Mouse (Mus musculus) heart, adult 2 months (tissue): Measurements from ENCODE around the gene Slbp. TPM values are rescaled to one million over a fixed set of nuclear protein-coding genes. Genes with fewer than 3 reads are reported as not detected.

Source experiments
- DNase-seq, 2 experiments: peaks; one replicate each; pipeline ENCODE4 v3.0.0; 2021
- H3K27ac ChIP-seq: fragments of 200-600 bp; 2 replicates; pipeline ENCODE4 v1.8.1; 2022
- H3K27me3 ChIP-seq: fragments of 200-500 bp; 2 replicates; pipeline ENCODE4 v1.6.1; 2012; ENCODE audit warnings: mild to moderate bottlenecking, low read length, inconsistent platforms, mixed read lengths; ENCODE audit not compliant: control insufficient read depth, insufficient read depth
- H3K36me3 ChIP-seq: fragments of 200-500 bp; 2 replicates; pipeline ENCODE4 v1.6.1; 2012; ENCODE audit warnings: low read length, inconsistent platforms; ENCODE audit not compliant: control insufficient read depth, insufficient read depth
- H3K4me1 ChIP-seq: fragments of 200-500 bp; 2 replicates; pipeline ENCODE4 v1.6.1; 2011; ENCODE audit warnings: low read length; ENCODE audit not compliant: control insufficient read depth, insufficient read depth
- H3K4me3 ChIP-seq: fragments of 200-600 bp; 2 replicates; pipeline ENCODE4 v1.8.1; 2022
- H3K79me2 ChIP-seq: fragments of 200-500 bp; replicated peaks from 2 replicates; pipeline ENCODE4 v1.6.1; 2012; ENCODE audit warnings: mild to moderate bottlenecking, inconsistent platforms, low read length, moderate library complexity, mixed read lengths; ENCODE audit not compliant: control insufficient read depth, insufficient read depth
- H3K9ac ChIP-seq: fragments of 200-500 bp; 2 replicates; pipeline ENCODE4 v1.6.1; 2012; ENCODE audit warnings: low read depth, mild to moderate bottlenecking, control low read depth, inconsistent platforms, low read length, mixed read lengths
- CTCF ChIP-seq: fragments of 200-600 bp; IDR thresholded peaks from 2 replicates; pipeline ENCODE4 v1.8.1; 2022; ENCODE audit warnings: antibody characterized with exemption, mild to moderate bottlenecking, moderate library complexity
- EP300 ChIP-seq: fragments of 200-500 bp; IDR thresholded peaks from 2 replicates; pipeline ENCODE4 v1.6.1; 2011; ENCODE audit warnings: low read depth, low read length, control low read depth; ENCODE audit not compliant: insufficient read depth
- POLR2A ChIP-seq: fragments of 200-500 bp; IDR thresholded peaks from 2 replicates; pipeline ENCODE4 v1.6.1; 2011; ENCODE audit warnings: mild to moderate bottlenecking, low read depth, low read length, control low read depth; ENCODE audit not compliant: insufficient read depth
- WGBS: fragments of 180-500 bp; shearing (Covaris S2); methylation state at CpG from one replicate; pipeline ENCODE4 v1.1.7; 2018; 5-methylcytosine and 5-hydroxymethylcytosine counted together
- intact Hi-C: fragments of 180-260 bp; cut with DNase I; formaldehyde crosslinking; loops from one replicate; pipeline ENCODE4 v1.15.1; 2025
- polyA plus RNA-seq: library from polyadenylated mRNA; depleted of rRNA; stranded (reverse); fragments of >200 nt; gene quantifications from 2 replicates; pipeline ENCODE4 v1.2.3, GENCODE M21; 2012
- total RNA-seq, 2 experiments: library from RNA; stranded (reverse); gene quantifications; 2 replicates each; pipeline ENCODE4 v1.2.3; 2021

Slbp gene
- total and polyA plus RNA-seq, 3 experiments: 7.7 to 12.7 (median 10.6) TPM

- WGBS: 0% methylated on average over 1 of the region's 1 CpGs
- Histone ChIP-seq H3K4me1 (no peaks in the 10 kb centered on the region), H3K36me3 (no peaks in the 10 kb centered on the region), H3K27me3 (no peaks in the 10 kb centered on the region), H3K79me2 (no peaks in the 10 kb centered on the region), H3K4me3 (no peak overlapping the region), H3K9ac (no peak overlapping the region), H3K27ac (no peak overlapping the region)
- intact Hi-C loops: no loop called here
- TF ChIP-seq POLR2A: no peak
- peak; percentile 76 for TF ChIP-seq CTCF
- DNase-seq: peak; percentile 36 to 61
Measured at GRCm38 (mm10) chr5:33675964-33676363, 23.6 kb upstream of the Slbp start.

GRCm38 (mm10) chr5:33674439-33674838 lies 22.1 kb upstream of the Slbp start:
- TF ChIP-seq EP300 (no peak), CTCF (no peak), POLR2A (no peak)
- H3K27ac ChIP-seq: no peak overlapping the region
- H3K79me2 ChIP-seq: no peaks in the 10 kb centered on the region
- no peak overlapping the region for H3K9ac ChIP-seq
- peak in 1 of 2 experiments; percentile 39 for DNase-seq
- no peak overlapping the region for H3K4me3 ChIP-seq
- H3K27me3 ChIP-seq: no peaks in the 10 kb centered on the region
- H3K36me3 ChIP-seq: no peaks in the 10 kb centered on the region
- WGBS: 41% methylated on average over 3 of the region's 3 CpGs
- no peaks in the 10 kb centered on the region for H3K4me1 ChIP-seq
- intact Hi-C loops: no loop called here

- intact Hi-C loops: no loop called here
- 54% methylated on average over 5 of the region's 5 CpGs for WGBS
- H3K36me3 ChIP-seq: no peaks in the 10 kb centered on the region
- H3K4me1 ChIP-seq: no peaks in the 10 kb centered on the region
- H3K9ac ChIP-seq: no peak overlapping the region
- H3K27me3 ChIP-seq: no peaks in the 10 kb centered on the region
- H3K27ac ChIP-seq: no peak overlapping the region
- no peaks in the 10 kb centered on the region for H3K79me2 ChIP-seq
- no peak overlapping the region for H3K4me3 ChIP-seq
- no peak for TF ChIP-seq EP300
- no peak for TF ChIP-seq POLR2A
- TF ChIP-seq CTCF: no peak
- no peak for DNase-seq
Measured at GRCm38 (mm10) chr5:33671659-33672058, 19.3 kb upstream of the Slbp start.

GRCm38 (mm10) chr5:33668223-33668622 lies 15.8 kb upstream of the Slbp start:
- intact Hi-C loops: no loop called here
- Histone ChIP-seq H3K4me3 (no peak overlapping the region), H3K4me1 (no peaks in the 10 kb centered on the region), H3K27me3 (no peaks in the 10 kb centered on the region), H3K27ac (no peak overlapping the region), H3K9ac (no peak overlapping the region), H3K79me2 (no peaks in the 10 kb centered on the region), H3K36me3 (no peaks in the 10 kb centered on the region)
- DNase-seq: no peak
- TF ChIP-seq POLR2A (no peak), CTCF (peak; percentile 75)

- intact Hi-C loops: loop anchor here (5.0 to 10.0 kb wide), 4 partner anchors 124 to 706 kb away; partner anchors contain the start of genes Fam193a, Letm1, Mxd4 and Nelfa
- no peaks in the 10 kb centered on the region for H3K36me3 ChIP-seq
Measured at GRCm38 (mm10) chr5:33658664-33659050, 6.3 kb upstream of the Slbp start.

GRCm38 (mm10) chr5:33657787-33658663 lies 5.7 kb upstream of the Slbp start, which contains the start of the genes Tacc3 and Tmem129:
Tacc3 (plus strand) TSS chr5:33658128.
Tmem129 (minus strand) TSS chr5:33658416.
- no peaks in the 10 kb centered on the region for H3K36me3 ChIP-seq
- TF ChIP-seq CTCF (peak; percentile 11; the same call in 1 of the 2 replicates), EP300 (peak; percentile 47), POLR2A (peak; percentile 87)
- intact Hi-C loops: loop anchor here (5.0 to 10.0 kb wide), 4 partner anchors 124 to 707 kb away; partner anchors contain the start of genes Fam193a, Letm1, Mxd4 and Nelfa
- peaks cover 5% of the 10 kb centered on the region for H3K4me1 ChIP-seq
- peak within 1 kb of the TSS; percentile 100 for H3K27ac ChIP-seq
- H3K27me3 ChIP-seq: no peaks in the 10 kb centered on the region
- peak within 1 kb of the TSS; percentile 81 for H3K9ac ChIP-seq
- no peaks in the 10 kb centered on the region for H3K79me2 ChIP-seq
- WGBS: 0% methylated on average over 60 of the region's 60 CpGs
- DNase-seq: peak; percentile 95 to 99
- H3K4me3 ChIP-seq: peak within 1 kb of the TSS; percentile 71

More at GRCm38 (mm10) chr5:33658664-33659050, 6.3 kb upstream of the Slbp start:
- no peak for DNase-seq
- WGBS: 1% methylated on average over 26 of the region's 26 CpGs
- H3K79me2 ChIP-seq: no peaks in the 10 kb centered on the region
- TF ChIP-seq CTCF (no peak), POLR2A (no peak)
- no peaks in the 10 kb centered on the region for H3K27me3 ChIP-seq
- peaks cover 5% of the 10 kb centered on the region for H3K4me1 ChIP-seq
- H3K9ac ChIP-seq: 0 out of 2 replicates have a peak overlapping the region, but pooled peaks have one; percentile 31
- peak overlapping the region; percentile 71 for H3K4me3 ChIP-seq
- H3K27ac ChIP-seq: peak overlapping the region; percentile 100; the same call in 1 of the 2 replicates
